Mouse (Mus musculus) neural tube, embryonic 11.5 days (tissue): Measurements from ENCODE around the gene Calcb. TPM values are rescaled to one million over a fixed set of nuclear protein-coding genes. Genes with fewer than 3 reads are reported as not detected.

Source experiments
- ATAC-seq: fragments of 200-750 bp; cut with Nextera tagmentation; 2 replicates; pipeline ENCODE4 v1.8.0; 2017; ENCODE audit warnings: moderate number of reproducible peaks, mild to moderate bottlenecking, moderate TSS enrichment, moderate library complexity; ENCODE audit not compliant: insufficient read depth, low FRiP score, low TSS enrichment
- DNase-seq: peaks from one replicate; pipeline ENCODE4 v3.0.0-alpha.2; 2015; ENCODE audit warnings: low spot score
- H3K27ac ChIP-seq: fragments of 300-500 bp; sonication (generic); 2 replicates; pipeline ENCODE4 v1.5.1; 2014; ENCODE audit warnings: low read depth, mild to moderate bottlenecking, low read length
- H3K27me3 ChIP-seq: fragments of 300-500 bp; sonication (generic); 2 replicates; pipeline ENCODE4 v1.6.1; 2014; ENCODE audit warnings: mild to moderate bottlenecking, low read length, mixed read lengths; ENCODE audit not compliant: control insufficient read depth, insufficient read depth
- H3K36me3 ChIP-seq: fragments of 300-500 bp; sonication (generic); 2 replicates; pipeline ENCODE4 v1.6.1; 2014; ENCODE audit warnings: mild to moderate bottlenecking, low read length, moderate library complexity, mixed read lengths; ENCODE audit not compliant: control insufficient read depth, insufficient read depth
- H3K4me1 ChIP-seq: fragments of 300-500 bp; sonication (generic); 2 replicates; pipeline ENCODE4 v1.6.1; 2014; ENCODE audit warnings: low read length, mixed read lengths; ENCODE audit not compliant: control insufficient read depth, insufficient read depth
- H3K4me2 ChIP-seq: fragments of 300-500 bp; sonication (generic); 2 replicates; pipeline ENCODE4 v1.6.1; 2014; ENCODE audit warnings: low read depth, mild to moderate bottlenecking, moderate library complexity
- H3K4me3 ChIP-seq: fragments of 300-500 bp; sonication (generic); 2 replicates; pipeline ENCODE4 v1.5.1; 2014; ENCODE audit warnings: low read depth, low read length
- H3K9ac ChIP-seq: fragments of 300-500 bp; sonication (generic); 2 replicates; pipeline ENCODE4 v1.6.1; 2014; ENCODE audit warnings: mild to moderate bottlenecking, low read length
- H3K9me3 ChIP-seq: fragments of 300-500 bp; sonication (generic); 2 replicates; pipeline ENCODE4 v1.6.1; 2016; ENCODE audit warnings: low read length; ENCODE audit not compliant: control insufficient read depth
- WGBS: fragments of 180-500 bp; shearing (Covaris S2); extraction: QIAGEN DNeasy Blood & Tissue Kit; methylation state at CpG from one replicate; pipeline ENCODE4 v1.1.7; 2014; 5-methylcytosine and 5-hydroxymethylcytosine counted together
- polyA plus RNA-seq: library from polyadenylated mRNA; unstranded; fragments of >200 nt; fragmentation: Nextera tagmentation; extraction: Ambion mirVana; gene quantifications from 2 replicates; pipeline ENCODE4 v1.2.1, GENCODE M21; 2014

Gene Calcb
- polyA plus RNA-seq, 1 experiment from 2014 or later = 2.2 TPM

DNA sequence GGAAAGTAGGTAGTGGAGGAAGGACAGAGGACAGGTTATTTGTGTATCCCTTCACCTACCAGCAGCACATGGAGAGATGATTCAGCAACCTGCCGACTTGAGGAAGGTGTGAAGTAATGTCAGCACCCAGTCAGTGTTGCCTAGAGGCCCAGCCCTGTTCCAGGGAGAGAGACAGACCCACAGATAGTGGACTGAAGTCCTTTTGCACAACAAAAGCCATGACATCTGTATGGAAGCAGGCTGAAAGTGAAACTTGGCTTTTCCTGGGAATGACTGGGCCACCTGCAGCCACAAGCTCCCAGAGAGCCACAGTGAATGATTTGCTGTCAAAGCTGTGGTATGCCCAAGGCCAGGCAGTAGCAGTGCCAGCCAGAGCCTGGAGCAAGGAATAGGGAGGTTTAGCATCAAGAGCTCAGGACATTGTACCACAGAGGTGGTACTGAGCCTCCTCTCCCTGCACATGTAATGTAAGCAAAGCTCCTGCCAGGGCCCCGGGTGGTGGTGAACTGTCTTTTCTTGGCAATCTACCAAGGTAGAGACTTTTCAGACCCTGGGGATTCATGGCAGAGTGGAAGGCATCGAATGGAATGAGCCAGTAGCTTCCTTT lies 26.3 kb downstream of the Calcb start:
- DNase-seq (no peak), ATAC-seq (no peak)
- no peaks in the 10 kb centered on the region for H3K36me3 ChIP-seq
- WGBS = 64% methylated on average over 3 of the region's 3 CpGs
- H3K27ac ChIP-seq = no peak overlapping the region
- no peak overlapping the region for H3K4me3 ChIP-seq
- no peaks in the 10 kb centered on the region for H3K4me1 ChIP-seq
- H3K4me2 ChIP-seq = no peak overlapping the region; the same call in 1 of the 2 replicates
- H3K9ac ChIP-seq = no peak overlapping the region
- no peaks in the 10 kb centered on the region for H3K9me3 ChIP-seq
- H3K27me3 ChIP-seq = no peaks in the 10 kb centered on the region

DNA sequence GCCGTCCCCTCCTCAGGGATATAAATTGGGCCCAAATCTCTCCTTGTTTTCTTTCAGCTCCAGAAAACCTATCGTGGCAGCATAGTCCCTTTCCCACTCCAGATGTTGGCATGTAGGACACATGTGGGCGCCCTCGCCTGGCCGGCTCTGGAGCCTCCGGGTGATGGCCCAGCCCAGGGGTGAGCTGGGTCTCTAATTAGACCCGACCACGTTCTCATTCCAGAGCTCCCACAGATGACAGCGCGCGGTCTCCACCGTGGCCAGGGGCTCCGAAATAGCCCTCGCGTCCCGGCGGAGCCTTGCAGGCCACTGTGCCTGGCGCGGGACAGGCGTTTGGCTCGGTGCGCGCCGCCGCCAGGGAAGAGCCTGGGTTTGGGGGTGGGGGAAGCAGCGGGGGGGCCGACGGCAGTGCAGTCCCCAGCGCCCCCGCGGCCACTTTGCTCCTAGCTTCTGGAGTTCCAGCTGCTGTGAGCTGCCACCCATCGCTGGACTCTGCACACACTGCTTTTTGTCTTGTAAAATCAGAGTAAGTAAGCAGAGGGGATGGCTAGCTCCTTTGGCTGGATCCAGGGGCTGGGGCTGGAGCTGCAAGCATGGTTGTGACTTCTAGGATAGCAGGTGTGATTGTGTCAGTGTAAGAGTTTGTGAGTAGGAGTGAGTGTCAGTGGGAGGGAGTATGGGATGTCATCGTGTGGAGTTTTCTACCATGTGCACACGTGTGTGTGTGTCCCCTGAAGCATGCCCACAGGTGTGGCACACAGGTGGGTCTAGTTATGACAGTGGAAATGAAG lies 27.2 kb downstream of the Calcb start:
- Histone ChIP-seq H3K36me3 (no peaks in the 10 kb centered on the region), H3K27ac (no peak overlapping the region), H3K27me3 (no peaks in the 10 kb centered on the region), H3K4me2 (peak overlapping the region; percentile 53), H3K9me3 (no peaks in the 10 kb centered on the region), H3K4me1 (no peaks in the 10 kb centered on the region), H3K9ac (peak overlapping the region; percentile 42), H3K4me3 (peak overlapping the region; percentile 31)
- ATAC-seq (no peak; the same call in none of the 2 replicates), DNase-seq (peak; percentile 39)
- 5% methylated on average over 34 of the region's 34 CpGs for WGBS

DNA sequence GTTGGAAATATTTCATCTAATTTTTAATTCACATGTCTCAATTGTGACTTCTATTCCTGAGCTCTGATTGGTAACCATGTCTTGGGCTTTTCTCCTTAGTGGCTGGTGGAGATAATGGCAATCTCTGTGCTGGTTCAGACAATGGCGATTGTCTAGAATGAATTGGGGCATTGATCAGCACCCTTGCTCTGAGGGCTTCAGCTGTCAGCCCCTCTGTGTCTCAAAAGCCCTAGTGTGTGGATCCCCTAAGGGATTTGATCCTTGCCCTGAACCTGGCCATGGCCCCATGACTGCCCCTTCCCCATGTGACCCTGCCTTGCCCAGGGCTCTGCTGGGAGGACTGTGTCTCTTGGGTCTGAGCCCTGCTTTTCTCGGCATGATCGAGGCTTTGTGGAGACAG lies 29.2 kb downstream of the Calcb start:
- H3K9ac ChIP-seq = no peak overlapping the region
- ATAC-seq (no peak), DNase-seq (peak; percentile 16)
- no peak overlapping the region for H3K27ac ChIP-seq
- no peaks in the 10 kb centered on the region for H3K36me3 ChIP-seq
- WGBS = 62% methylated on average over 3 of the region's 3 CpGs
- no peak overlapping the region for H3K4me3 ChIP-seq
- no peaks in the 10 kb centered on the region for H3K4me1 ChIP-seq
- H3K27me3 ChIP-seq = no peaks in the 10 kb centered on the region
- H3K9me3 ChIP-seq = no peaks in the 10 kb centered on the region
- H3K4me2 ChIP-seq = no peak overlapping the region

DNA sequence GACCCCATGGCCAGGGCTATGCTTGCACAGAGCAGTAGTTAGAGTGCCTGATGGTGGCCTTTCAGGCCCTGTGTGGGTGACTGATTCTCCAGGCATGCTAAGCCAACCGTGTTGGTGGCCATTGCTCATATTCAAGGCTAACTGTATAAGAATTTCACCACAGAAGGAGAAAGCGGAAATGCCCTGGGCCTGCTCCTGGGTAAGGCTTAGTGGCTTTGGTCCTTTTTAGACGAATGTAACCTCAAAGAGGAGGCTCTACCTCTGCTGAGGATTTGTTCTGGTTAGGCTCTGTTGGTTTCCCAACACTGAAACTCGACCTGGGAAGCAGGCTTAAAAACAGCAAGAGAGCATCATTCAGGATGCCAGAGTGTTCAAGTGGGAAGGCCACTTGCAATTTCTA lies 29.8 kb downstream of the Calcb start:
- ATAC-seq (no peak), DNase-seq (no peak)
- WGBS = 71% methylated on average over 4 of the region's 4 CpGs
- Histone ChIP-seq H3K9ac (no peak overlapping the region), H3K4me3 (no peak overlapping the region), H3K9me3 (no peaks in the 10 kb centered on the region), H3K4me2 (no peak overlapping the region), H3K4me1 (no peaks in the 10 kb centered on the region), H3K27me3 (no peaks in the 10 kb centered on the region), H3K36me3 (no peaks in the 10 kb centered on the region), H3K27ac (no peak overlapping the region)

DNA sequence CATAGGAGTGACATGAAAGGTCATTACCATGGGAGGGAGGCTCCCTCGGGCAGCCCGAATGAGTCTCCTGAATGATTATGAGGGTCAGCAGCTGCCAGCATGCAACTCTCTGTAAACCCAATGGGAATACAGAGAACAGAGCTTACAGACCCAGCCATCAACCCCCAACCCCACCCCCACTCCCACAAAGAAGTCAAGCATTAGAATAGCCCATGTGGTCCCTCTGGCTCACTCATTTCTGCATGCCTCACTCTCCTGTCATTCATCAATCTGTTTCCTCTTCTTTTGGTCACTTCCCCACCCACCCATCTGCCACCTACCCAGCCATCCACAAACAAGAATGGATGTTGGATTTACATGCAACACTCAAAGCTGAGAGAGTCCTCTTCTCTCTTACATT lies 35.0 kb downstream of the Calcb start:
- peak; percentile 46 for DNase-seq

DNA sequence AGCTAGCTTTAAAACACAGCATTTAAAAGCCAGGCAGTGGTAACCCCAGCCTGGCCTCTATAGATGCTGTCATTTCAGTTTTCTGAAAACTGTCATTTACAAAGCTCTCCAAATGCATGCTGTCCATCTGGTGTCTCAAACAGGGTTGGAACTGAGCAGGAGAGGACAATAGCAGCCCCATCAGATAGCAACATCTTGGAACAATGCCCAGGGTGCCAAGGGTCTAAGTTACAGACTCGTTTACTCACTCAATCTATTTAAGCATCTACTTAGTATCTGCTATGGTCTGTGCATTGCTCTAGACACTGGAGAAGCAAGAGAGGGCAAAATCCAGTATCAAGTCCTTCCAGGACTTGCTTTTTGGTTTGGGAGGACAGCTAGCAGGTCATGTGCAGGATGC lies 35.8 kb downstream of the Calcb start:
- ATAC-seq (no peak), DNase-seq (no peak)
- Histone ChIP-seq H3K4me1 (no peaks in the 10 kb centered on the region), H3K4me3 (no peak overlapping the region), H3K27ac (no peak overlapping the region), H3K4me2 (no peak overlapping the region), H3K9me3 (no peaks in the 10 kb centered on the region), H3K27me3 (no peaks in the 10 kb centered on the region), H3K9ac (no peak overlapping the region), H3K36me3 (no peaks in the 10 kb centered on the region)
- WGBS = 50% methylated on average over 1 of the region's 1 CpGs

More for the DNA sequence above, 35.0 kb downstream of the Calcb start:
- no peak; the same call in 1 of the 2 replicates for ATAC-seq
- H3K4me3 ChIP-seq = no peak overlapping the region
- no peaks in the 10 kb centered on the region for H3K27me3 ChIP-seq
- WGBS = 47% methylated on average over 2 of the region's 2 CpGs
- H3K9ac ChIP-seq = no peak overlapping the region
- H3K36me3 ChIP-seq = no peaks in the 10 kb centered on the region
- no peak overlapping the region for H3K4me2 ChIP-seq
- no peak overlapping the region for H3K27ac ChIP-seq
- no peaks in the 10 kb centered on the region for H3K9me3 ChIP-seq
- H3K4me1 ChIP-seq = no peaks in the 10 kb centered on the region

DNA sequence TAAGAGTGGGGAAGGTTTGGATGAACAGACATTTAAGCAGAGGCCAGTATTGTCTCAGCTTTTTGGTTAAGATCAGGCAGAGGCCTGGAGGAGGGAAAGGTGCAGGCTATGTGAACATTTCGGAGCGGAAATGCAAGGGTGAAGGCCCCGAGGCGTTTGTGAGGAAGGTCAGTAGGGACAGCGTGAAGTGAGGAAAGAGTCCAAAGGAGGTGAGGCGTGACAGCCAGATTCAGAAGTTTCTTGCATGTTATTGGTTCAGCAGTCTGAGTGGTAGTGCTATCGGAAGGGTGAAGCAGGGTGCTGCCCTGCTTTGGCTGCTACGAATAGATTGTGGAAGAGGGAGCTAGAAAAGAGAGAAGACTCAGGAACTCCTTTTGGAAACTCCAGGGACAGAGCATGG lies 36.2 kb downstream of the Calcb start:
- Histone ChIP-seq H3K9me3 (no peaks in the 10 kb centered on the region), H3K27ac (no peak overlapping the region), H3K4me1 (no peaks in the 10 kb centered on the region), H3K4me2 (no peak overlapping the region), H3K36me3 (no peaks in the 10 kb centered on the region), H3K4me3 (no peak overlapping the region), H3K9ac (no peak overlapping the region), H3K27me3 (no peaks in the 10 kb centered on the region)
- ATAC-seq (no peak), DNase-seq (no peak)
- WGBS = 87% methylated on average over 8 of the region's 8 CpGs

DNA sequence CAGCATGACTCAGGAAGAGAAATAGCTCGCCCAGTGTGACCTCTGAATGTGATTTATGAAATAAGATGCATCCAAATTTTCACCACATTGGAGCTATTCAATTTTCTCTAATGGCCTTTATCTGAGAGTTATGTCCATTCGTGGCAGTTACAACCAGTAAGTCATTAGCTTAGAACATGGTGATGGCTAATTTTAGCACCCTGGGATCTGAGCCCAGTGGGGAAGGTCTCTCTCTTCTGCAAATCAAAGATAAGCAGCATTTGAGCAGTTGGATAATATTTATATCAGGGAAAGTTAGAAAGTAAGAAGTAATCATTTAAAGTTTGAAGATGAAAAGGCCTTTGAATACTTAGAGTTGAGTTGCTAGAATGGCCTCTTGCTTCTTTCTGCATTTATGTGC lies 44.2 kb downstream of the Calcb start:
- Histone ChIP-seq H3K4me1 (no peaks in the 10 kb centered on the region), H3K27me3 (no peaks in the 10 kb centered on the region), H3K9ac (no peak overlapping the region), H3K4me2 (no peak overlapping the region), H3K9me3 (no peaks in the 10 kb centered on the region), H3K27ac (no peak overlapping the region), H3K36me3 (no peaks in the 10 kb centered on the region), H3K4me3 (no peak overlapping the region)
- DNase-seq (no peak), ATAC-seq (no peak)
- 63% methylated on average over 2 of the region's 2 CpGs for WGBS

DNA sequence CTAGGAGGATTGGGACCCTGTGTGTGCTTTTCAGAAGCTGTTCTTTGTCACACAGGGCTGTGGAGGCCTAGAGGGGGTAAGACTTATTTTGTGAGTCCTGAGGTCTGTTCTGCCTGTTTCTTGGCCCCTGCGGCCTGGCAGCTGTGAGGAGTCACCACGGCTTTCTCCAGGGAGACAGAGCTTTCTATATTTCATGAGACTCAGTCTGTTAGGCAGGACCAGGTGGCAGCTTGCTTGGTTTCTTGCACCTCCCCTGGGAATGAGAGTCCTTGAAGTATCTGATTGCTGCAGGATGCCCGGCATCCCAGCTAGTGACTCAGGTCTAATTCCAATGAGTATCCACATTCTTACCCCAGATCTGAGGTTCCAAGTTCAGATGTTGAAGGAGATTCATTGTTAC lies 46.8 kb downstream of the Calcb start:
- H3K27ac ChIP-seq = no peak overlapping the region
- H3K4me2 ChIP-seq = no peak overlapping the region
- H3K4me3 ChIP-seq = no peak overlapping the region
- ATAC-seq = no peak
- no peaks in the 10 kb centered on the region for H3K4me1 ChIP-seq
- H3K27me3 ChIP-seq = no peaks in the 10 kb centered on the region
- H3K36me3 ChIP-seq = no peaks in the 10 kb centered on the region
- no peak for DNase-seq
- WGBS = 75% methylated on average over 3 of the region's 3 CpGs
- H3K9ac ChIP-seq = no peak overlapping the region
- no peaks in the 10 kb centered on the region for H3K9me3 ChIP-seq
